Mouse (Mus musculus): ENCODE measurements around the gene Slc10a7. TPM values are rescaled to one million over a fixed set of nuclear protein-coding genes. Genes with fewer than 3 reads are reported as not detected.

Slc10a7 gene
- polyA plus RNA-seq, 1 experiment from 2014 or later: 10.3 TPM

DNA sequence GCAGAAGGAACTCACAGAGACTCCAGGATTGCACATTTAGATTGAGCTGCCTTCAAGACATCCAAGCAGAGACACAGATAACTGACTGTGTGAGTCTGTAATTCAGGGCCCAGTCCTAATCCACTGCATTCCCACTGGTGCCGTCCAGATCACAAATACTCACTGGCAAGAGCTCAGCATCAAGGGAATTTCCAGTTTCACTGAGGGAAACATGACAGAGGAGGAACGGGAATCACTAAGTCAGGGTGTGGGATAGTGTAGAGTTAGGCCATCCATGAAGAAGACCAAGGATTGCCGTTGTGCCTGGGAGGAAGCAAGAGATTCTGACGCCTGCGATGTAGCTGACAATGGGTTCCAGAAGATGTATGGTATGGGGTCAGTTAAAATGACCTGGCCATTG, 159.1 kb downstream of the Slc10a7 start:
- ATAC-seq (ENCODE audit: insufficient number of reproducible peaks, low FRiP score, low TSS enrichment, low read depth): no peak
- no peak overlapping the region for H3K9ac ChIP-seq (ENCODE audit: low read length)
- H3K9me3 ChIP-seq (ENCODE audit: control insufficient read depth, low read length): no peaks in the 10 kb centered on the region
- no peaks in the 10 kb centered on the region for H3K27me3 ChIP-seq (ENCODE audit: control insufficient read depth, insufficient read depth, low read length)
- WGBS: 88% methylated on average over 5 of the region's 5 CpGs
- H3K27ac ChIP-seq (replicated peaks; ENCODE audit: low read depth, low read length): no peak overlapping the region
- H3K36me3 ChIP-seq (ENCODE audit: control insufficient read depth, insufficient read depth, low read length): no peaks in the 10 kb centered on the region
- no peaks in the 10 kb centered on the region for H3K4me1 ChIP-seq (ENCODE audit: control insufficient read depth, insufficient read depth, low read length)
- H3K4me2 ChIP-seq (ENCODE audit: low read depth, severe bottlenecking): no peak overlapping the region
- H3K4me3 ChIP-seq (ENCODE audit: low read depth, low read length): no peak overlapping the region
- DNase-seq (ENCODE audit: low spot score): no peak

DNA sequence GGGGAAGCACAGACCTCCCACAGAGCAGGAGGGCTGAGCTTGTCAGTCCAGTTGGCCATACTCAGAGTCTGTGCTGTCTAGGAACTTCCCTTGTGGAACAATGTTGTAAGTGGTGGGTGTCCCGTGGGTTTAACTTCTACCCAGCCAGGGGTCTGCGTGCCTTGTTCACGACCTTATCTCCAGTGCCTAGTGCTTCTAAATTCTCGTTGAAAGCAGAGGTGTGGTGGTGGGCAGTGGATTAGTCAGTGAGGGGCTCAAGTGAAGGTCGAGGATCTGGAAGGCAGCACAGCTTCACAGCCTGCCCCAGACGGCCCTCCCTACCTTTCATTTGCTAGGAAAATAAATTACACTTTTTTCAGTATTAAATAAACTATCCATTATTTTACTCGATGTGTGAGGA, 161.1 kb downstream of the Slc10a7 start:
- 90% methylated on average over 7 of the region's 7 CpGs for WGBS
- Histone ChIP-seq H3K4me2 (ENCODE audit: low read depth, severe bottlenecking) (no peak overlapping the region), H3K9ac (ENCODE audit: low read length) (no peak overlapping the region), H3K27me3 (ENCODE audit: control insufficient read depth, insufficient read depth, low read length) (no peaks in the 10 kb centered on the region), H3K9me3 (ENCODE audit: control insufficient read depth, low read length) (no peaks in the 10 kb centered on the region), H3K36me3 (ENCODE audit: control insufficient read depth, insufficient read depth, low read length) (no peaks in the 10 kb centered on the region), H3K4me1 (ENCODE audit: control insufficient read depth, insufficient read depth, low read length) (no peaks in the 10 kb centered on the region), H3K4me3 (ENCODE audit: low read depth, low read length) (no peak overlapping the region), H3K27ac (replicated peaks; ENCODE audit: low read depth, low read length) (no peak overlapping the region)
- DNase-seq (ENCODE audit: low spot score): no peak
- ATAC-seq (ENCODE audit: insufficient number of reproducible peaks, low FRiP score, low TSS enrichment, low read depth): no peak

DNA sequence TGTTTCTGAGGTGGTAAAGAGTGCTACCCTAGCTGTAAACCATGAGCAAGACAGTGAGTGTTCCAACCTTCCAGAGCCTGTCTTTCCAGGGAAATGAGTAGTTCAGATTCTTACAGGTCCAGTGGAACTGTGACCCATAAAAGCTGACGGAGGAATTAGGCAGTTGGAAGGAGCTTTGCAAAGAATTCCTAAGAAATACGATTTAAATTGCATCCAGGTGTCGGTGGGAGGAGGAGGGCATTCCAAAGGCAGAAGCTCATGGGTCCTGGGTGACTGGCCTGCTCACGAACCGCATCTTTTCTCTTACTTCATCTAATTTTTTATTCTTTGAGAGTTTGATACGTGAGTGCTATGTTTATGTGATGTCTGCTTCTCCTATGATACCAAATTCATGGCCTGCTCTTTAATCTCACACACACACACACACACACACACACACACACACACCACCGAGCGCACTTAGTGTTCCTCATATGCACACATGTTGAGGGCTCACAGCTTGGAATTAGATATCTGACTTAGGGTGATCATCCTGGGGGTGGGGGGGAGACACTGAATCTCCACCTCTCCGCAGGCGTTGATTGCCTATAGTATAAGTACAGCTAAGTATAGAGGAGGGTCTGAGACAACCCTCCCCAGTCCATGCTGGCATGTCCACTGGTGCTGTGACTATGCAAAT, 169.5 kb downstream of the Slc10a7 start:
- Histone ChIP-seq H3K4me1 (ENCODE audit: control insufficient read depth, insufficient read depth, low read length) (peaks cover 14% of the 10 kb centered on the region; the same call in 1 of the 2 replicates), H3K9me3 (ENCODE audit: control insufficient read depth, low read length) (no peaks in the 10 kb centered on the region), H3K4me3 (ENCODE audit: low read depth, low read length) (no peak overlapping the region), H3K27ac (replicated peaks; ENCODE audit: low read depth, low read length) (no peak overlapping the region), H3K36me3 (ENCODE audit: control insufficient read depth, insufficient read depth, low read length) (no peaks in the 10 kb centered on the region; the same call in 1 of the 2 replicates), H3K4me2 (ENCODE audit: low read depth, severe bottlenecking) (no peak overlapping the region), H3K27me3 (ENCODE audit: control insufficient read depth, insufficient read depth, low read length) (no peaks in the 10 kb centered on the region), H3K9ac (ENCODE audit: low read length) (no peak overlapping the region)
- DNase-seq (ENCODE audit: low spot score) (peak; percentile 62), ATAC-seq (ENCODE audit: insufficient number of reproducible peaks, low FRiP score, low TSS enrichment, low read depth) (no peak)
- 47% methylated on average over 10 of the region's 10 CpGs for WGBS

DNA sequence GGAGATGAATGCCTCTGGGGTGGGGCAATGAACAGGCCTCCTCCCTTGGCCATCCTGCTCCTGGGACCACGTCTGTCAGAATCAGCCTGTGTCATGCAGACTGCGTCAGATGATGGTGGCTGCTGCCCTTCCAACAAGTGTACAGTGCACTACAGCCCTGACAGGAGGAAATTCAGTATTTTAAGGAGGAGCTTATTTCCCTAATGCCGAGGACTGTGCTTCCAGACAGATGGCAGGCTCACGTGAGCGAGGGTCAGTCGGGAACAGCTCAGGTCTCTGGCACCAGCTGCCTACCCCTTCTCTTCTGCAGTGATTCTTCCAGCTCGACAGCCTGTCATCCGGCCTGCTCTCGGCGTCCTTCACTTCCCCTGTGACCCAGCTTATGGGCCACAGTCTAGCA, 181.6 kb downstream of the Slc10a7 start:
- 68% methylated on average over 10 of the region's 10 CpGs for WGBS
- H3K27ac ChIP-seq (replicated peaks; ENCODE audit: low read depth, low read length): no peak overlapping the region
- H3K9ac ChIP-seq (ENCODE audit: low read length): no peak overlapping the region; the same call in 1 of the 2 replicates
- no peaks in the 10 kb centered on the region for H3K36me3 ChIP-seq (ENCODE audit: control insufficient read depth, insufficient read depth, low read length)
- DNase-seq (ENCODE audit: low spot score) (no peak), ATAC-seq (ENCODE audit: insufficient number of reproducible peaks, low FRiP score, low TSS enrichment, low read depth) (no peak)
- no peaks in the 10 kb centered on the region for H3K9me3 ChIP-seq (ENCODE audit: control insufficient read depth, low read length)
- no peak overlapping the region for H3K4me2 ChIP-seq (ENCODE audit: low read depth, severe bottlenecking)
- H3K27me3 ChIP-seq (ENCODE audit: control insufficient read depth, insufficient read depth, low read length): no peaks in the 10 kb centered on the region
- H3K4me1 ChIP-seq (ENCODE audit: control insufficient read depth, insufficient read depth, low read length): no peaks in the 10 kb centered on the region
- no peak overlapping the region for H3K4me3 ChIP-seq (ENCODE audit: low read depth, low read length)

DNA sequence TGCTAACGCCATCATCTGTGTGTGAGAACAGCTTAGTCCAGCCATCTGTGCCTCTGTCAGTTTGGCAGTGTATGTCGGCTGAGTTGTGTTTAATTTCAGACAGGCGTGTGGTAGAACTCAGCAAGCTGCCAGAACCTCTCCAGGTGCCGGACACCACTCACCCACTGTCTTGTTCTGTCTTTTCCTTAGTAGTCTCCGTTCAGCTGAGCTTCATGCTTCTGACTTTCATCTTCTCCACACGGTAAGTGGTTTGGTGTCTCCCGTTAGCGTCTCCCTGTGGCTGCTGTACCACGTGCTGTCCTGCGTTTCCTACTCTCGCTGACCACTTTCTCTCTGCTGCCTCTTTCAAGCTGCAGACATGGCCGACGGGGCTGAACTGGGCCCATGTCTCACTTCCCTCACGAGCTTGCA, 189.2 kb downstream of the Slc10a7 start:
- ATAC-seq (ENCODE audit: insufficient number of reproducible peaks, low FRiP score, low TSS enrichment, low read depth) (no peak), DNase-seq (ENCODE audit: low spot score) (no peak)
- WGBS: 94% methylated on average over 14 of the region's 14 CpGs
- H3K4me1 ChIP-seq (ENCODE audit: control insufficient read depth, insufficient read depth, low read length): no peaks in the 10 kb centered on the region
- H3K9ac ChIP-seq (ENCODE audit: low read length): no peak overlapping the region
- H3K36me3 ChIP-seq (ENCODE audit: control insufficient read depth, insufficient read depth, low read length): no peaks in the 10 kb centered on the region
- no peak overlapping the region for H3K4me2 ChIP-seq (ENCODE audit: low read depth, severe bottlenecking)
- H3K4me3 ChIP-seq (ENCODE audit: low read depth, low read length): no peak overlapping the region
- no peaks in the 10 kb centered on the region for H3K9me3 ChIP-seq (ENCODE audit: control insufficient read depth, low read length)
- H3K27ac ChIP-seq (replicated peaks; ENCODE audit: low read depth, low read length): no peak overlapping the region
- no peaks in the 10 kb centered on the region for H3K27me3 ChIP-seq (ENCODE audit: control insufficient read depth, insufficient read depth, low read length)

DNA sequence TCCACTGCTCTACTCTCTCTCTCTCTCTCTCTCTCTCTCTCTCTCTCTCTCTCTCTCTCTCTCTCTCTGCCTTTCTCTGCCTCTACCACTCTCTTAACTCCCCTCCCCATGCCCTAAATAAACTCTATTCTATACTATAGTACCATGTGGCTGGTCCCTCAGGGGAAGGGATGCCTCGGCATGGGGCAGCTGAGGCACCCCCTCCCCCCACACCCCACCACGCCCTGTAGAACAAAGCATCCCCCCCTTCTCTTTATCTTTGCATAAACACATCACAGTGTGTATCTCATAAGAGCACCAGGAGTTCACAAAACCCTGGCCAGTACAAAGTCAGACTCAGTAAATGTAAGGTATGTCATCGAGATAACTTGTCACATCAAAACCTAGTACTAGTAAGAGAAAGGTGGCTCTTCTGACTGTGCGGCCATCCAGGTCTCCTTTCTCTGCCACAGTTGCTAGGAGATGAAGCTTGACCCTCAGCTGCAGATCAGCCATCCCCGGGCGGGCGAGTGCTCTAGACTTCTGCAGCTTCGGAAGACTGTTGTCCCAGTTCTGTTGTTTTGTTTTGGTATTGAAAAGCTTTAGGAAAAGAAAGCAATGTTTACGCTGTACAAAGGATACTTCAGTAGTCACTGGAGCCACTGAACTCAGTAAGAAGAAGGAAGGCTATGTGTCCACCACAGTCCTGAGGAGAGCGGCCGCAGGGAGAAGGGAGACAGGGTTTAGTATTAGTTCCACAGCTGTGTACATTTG, 194.1 kb downstream of the Slc10a7 start:
- WGBS: 78% methylated on average over 11 of the region's 11 CpGs
- Histone ChIP-seq H3K9ac (ENCODE audit: low read length) (no peak overlapping the region), H3K27me3 (ENCODE audit: control insufficient read depth, insufficient read depth, low read length) (no peaks in the 10 kb centered on the region), H3K4me3 (ENCODE audit: low read depth, low read length) (no peak overlapping the region), H3K4me2 (ENCODE audit: low read depth, severe bottlenecking) (no peak overlapping the region), H3K36me3 (ENCODE audit: control insufficient read depth, insufficient read depth, low read length) (no peaks in the 10 kb centered on the region), H3K9me3 (ENCODE audit: control insufficient read depth, low read length) (no peaks in the 10 kb centered on the region), H3K27ac (replicated peaks; ENCODE audit: low read depth, low read length) (no peak overlapping the region), H3K4me1 (ENCODE audit: control insufficient read depth, insufficient read depth, low read length) (no peaks in the 10 kb centered on the region)
- ATAC-seq (ENCODE audit: insufficient number of reproducible peaks, low FRiP score, low TSS enrichment, low read depth) (no peak), DNase-seq (ENCODE audit: low spot score) (no peak)

DNA sequence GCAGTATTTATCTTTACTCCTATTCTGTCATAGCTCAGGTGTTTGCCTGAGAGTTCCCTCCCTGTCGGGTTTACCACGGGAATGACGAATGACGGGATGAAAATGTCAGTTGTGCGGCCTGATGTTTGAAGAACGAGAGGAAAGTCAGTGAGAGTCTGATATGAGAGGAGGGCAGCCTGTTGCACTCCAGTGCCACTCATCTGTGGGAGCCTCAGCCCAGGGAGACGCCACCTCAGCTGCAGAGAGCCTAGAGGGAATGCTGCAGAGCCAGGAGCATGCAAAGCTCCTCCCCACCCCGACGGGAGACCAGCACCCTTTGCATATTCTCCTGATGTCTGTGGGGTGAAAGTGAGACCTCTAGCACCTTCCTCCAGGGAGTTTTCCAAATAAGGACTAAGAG, 196.8 kb downstream of the Slc10a7 start:
- no peaks in the 10 kb centered on the region for H3K9me3 ChIP-seq (ENCODE audit: control insufficient read depth, low read length)
- no peaks in the 10 kb centered on the region for H3K27me3 ChIP-seq (ENCODE audit: control insufficient read depth, insufficient read depth, low read length)
- no peaks in the 10 kb centered on the region for H3K4me1 ChIP-seq (ENCODE audit: control insufficient read depth, insufficient read depth, low read length)
- no peak for DNase-seq (ENCODE audit: low spot score)
- 38% methylated on average over 9 of the region's 9 CpGs for WGBS
- no peak overlapping the region for H3K4me2 ChIP-seq (ENCODE audit: low read depth, severe bottlenecking)
- H3K4me3 ChIP-seq (ENCODE audit: low read depth, low read length): no peak overlapping the region
- H3K27ac ChIP-seq (replicated peaks; ENCODE audit: low read depth, low read length): no peak overlapping the region
- ATAC-seq (ENCODE audit: insufficient number of reproducible peaks, low FRiP score, low TSS enrichment, low read depth): no peak
- no peaks in the 10 kb centered on the region for H3K36me3 ChIP-seq (ENCODE audit: control insufficient read depth, insufficient read depth, low read length)
- H3K9ac ChIP-seq (ENCODE audit: low read length): no peak overlapping the region

DNA sequence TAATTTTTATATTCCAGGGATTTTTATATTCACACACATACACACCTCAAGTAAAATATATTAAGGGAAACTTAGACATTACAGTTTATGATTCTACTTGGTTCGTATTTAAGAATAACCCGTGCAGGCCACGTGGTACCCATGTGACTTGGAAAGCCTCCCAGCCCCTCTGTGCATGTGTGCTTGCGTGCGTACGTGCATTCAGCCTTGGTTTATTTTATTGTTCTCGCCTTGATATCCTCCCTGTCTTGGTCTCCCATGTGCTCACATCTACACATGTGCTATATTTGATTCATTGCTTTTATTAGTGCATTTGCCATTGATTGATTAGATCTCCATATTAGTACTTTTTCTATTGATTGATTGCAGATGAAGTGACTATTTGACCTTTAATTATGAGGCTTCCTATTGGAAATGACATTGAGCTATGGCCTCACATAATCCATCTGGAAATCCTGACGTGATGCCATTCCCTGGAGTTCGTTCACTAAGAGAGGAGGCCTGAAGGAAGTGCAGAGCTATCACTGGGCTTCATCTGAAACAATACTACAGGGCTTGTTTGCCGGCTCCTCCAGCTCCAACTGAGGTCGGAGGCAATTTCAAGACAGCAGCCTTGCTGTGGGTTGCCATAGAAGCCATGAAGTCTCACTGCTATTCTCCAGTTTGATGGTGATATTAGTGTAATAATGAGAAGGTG, 200.9 kb downstream of the Slc10a7 start:
- H3K27ac ChIP-seq (replicated peaks; ENCODE audit: low read depth, low read length): no peak overlapping the region
- no peak overlapping the region for H3K4me3 ChIP-seq (ENCODE audit: low read depth, low read length)
- H3K9ac ChIP-seq (ENCODE audit: low read length): no peak overlapping the region
- DNase-seq (ENCODE audit: low spot score): no peak
- no peaks in the 10 kb centered on the region for H3K36me3 ChIP-seq (ENCODE audit: control insufficient read depth, insufficient read depth, low read length)
- H3K9me3 ChIP-seq (ENCODE audit: control insufficient read depth, low read length): no peaks in the 10 kb centered on the region
- ATAC-seq (ENCODE audit: insufficient number of reproducible peaks, low FRiP score, low TSS enrichment, low read depth): no peak
- WGBS: 70% methylated on average over 11 of the region's 11 CpGs
- H3K27me3 ChIP-seq (ENCODE audit: control insufficient read depth, insufficient read depth, low read length): no peaks in the 10 kb centered on the region
- H3K4me1 ChIP-seq (ENCODE audit: control insufficient read depth, insufficient read depth, low read length): peaks cover 2% of the 10 kb centered on the region; the same call in 1 of the 2 replicates
- no peak overlapping the region for H3K4me2 ChIP-seq (ENCODE audit: low read depth, severe bottlenecking)
